Mouse (Mus musculus) CH12.LX (cell line): ENCODE measurements around the gene Klk15.
"Not testable (repeated sequence)": the region's sequence is repeated elsewhere in the genome, so short reads cannot be mapped to it uniquely, and the experiment has no call there.

Experiments used
- CTCF ChIP-seq, 2 experiments: IDR thresholded peaks in 1 of 2; conservative IDR thresholded peaks in 1 of 2; 2 replicates each; pipeline ENCODE4 v1.5.1; 2011 to 2012; ENCODE audit warnings: low read depth in 2 of 2, low read length in 2 of 2, improper control_type of control experiment in 1 of 2, inconsistent platforms in 1 of 2, mild to moderate bottlenecking in 1 of 2, moderate library complexity in 1 of 2
- E2F4 ChIP-seq: IDR thresholded peaks from 2 replicates; pipeline ENCODE4 v1.6.1; 2011; ENCODE audit warnings: low read depth, low read length, improper control_type of control experiment; ENCODE audit not compliant: insufficient replicate concordance
- EP300 ChIP-seq: IDR thresholded peaks from 2 replicates; pipeline ENCODE4 v1.6.1; 2011; ENCODE audit warnings: low read length, improper control_type of control experiment
- GABPA ChIP-seq: IDR thresholded peaks from 2 replicates; pipeline ENCODE4 v1.6.1; 2012; ENCODE audit warnings: low read depth, low read length, improper control_type of control experiment, inconsistent platforms; ENCODE audit not compliant: insufficient replicate concordance
- MAZ ChIP-seq: IDR thresholded peaks from 2 replicates; pipeline ENCODE4 v1.6.1; 2012; ENCODE audit warnings: low read depth, mild to moderate bottlenecking, inconsistent platforms, low read length, improper control_type of control experiment, moderate library complexity
- NELFE ChIP-seq: IDR thresholded peaks from 2 replicates; pipeline ENCODE4 v1.6.1; 2011; ENCODE audit warnings: low read depth, low read length, improper control_type of control experiment
- NRF1 ChIP-seq: IDR thresholded peaks from 2 replicates; pipeline ENCODE4 v1.6.1; 2014; ENCODE audit warnings: low read depth, mild to moderate bottlenecking, inconsistent platforms, low read length, improper control_type of control experiment, moderate library complexity
- POLR2A ChIP-seq: IDR thresholded peaks from 2 replicates; pipeline ENCODE4 v1.6.1; 2011; ENCODE audit warnings: low read depth, mild to moderate bottlenecking, improper control_type of control experiment, low read length
- TBP ChIP-seq: conservative IDR thresholded peaks from 2 replicates; pipeline ENCODE4 v1.6.1; 2011; ENCODE audit warnings: low read depth, low read length, improper control_type of control experiment
- ZC3H11A ChIP-seq: IDR thresholded peaks from 2 replicates; pipeline ENCODE4 v1.6.1; 2012; ENCODE audit warnings: low read depth, mild to moderate bottlenecking, inconsistent platforms, low read length, improper control_type of control experiment

DNA sequence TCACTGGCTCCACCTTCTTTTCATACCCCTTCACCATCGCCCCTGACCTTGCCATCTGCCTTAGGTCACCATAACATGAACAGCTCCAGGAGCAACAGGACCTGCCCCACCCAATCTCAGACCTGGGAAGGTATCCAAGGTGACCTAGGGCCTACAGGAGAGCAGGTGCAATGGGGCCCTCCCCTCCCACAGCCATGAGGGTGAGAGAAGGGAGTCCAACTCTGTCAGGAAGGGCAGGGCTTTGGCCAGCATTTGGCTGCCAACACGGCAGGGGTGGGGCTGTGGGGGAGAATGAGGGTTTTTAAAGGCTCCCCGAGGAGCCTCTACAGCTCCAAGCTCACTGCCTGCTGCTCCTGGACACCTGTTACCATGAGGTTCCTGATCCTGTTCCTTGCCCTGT lies 8.8 kb downstream of the Klk15 start:
- TF ChIP-seq TBP; CTCF (conservative IDR thresholded peaks at IDR 0.05 in 1 of 2, IDR thresholded peaks at IDR 0.05 in 1 of 2; ENCODE audit: low read depth in 2 of 2, low read length in 2 of 2); MAZ; E2F4; GABPA; POLR2A; NRF1; ZC3H11A; EP300; NELFE: not testable (repeated sequence)
